Mouse (Mus musculus) embryonic facial prominence, embryonic 11.5 days (tissue): Measurements from ENCODE around the gene Tle6. TPM values are rescaled to one million over a fixed set of nuclear protein-coding genes. Genes with fewer than 3 reads are reported as not detected.
"Not testable (repeated sequence)": the region's sequence is repeated elsewhere in the genome, so short reads cannot be mapped to it uniquely, and the experiment has no call there.

Experiments
- ATAC-seq: fragments of 200-750 bp; cut with Nextera tagmentation; replicated peaks from 2 replicates; pipeline ENCODE4 v1.8.0; 2017; ENCODE audit warnings: low read depth; ENCODE audit not compliant: insufficient number of reproducible peaks, low FRiP score, low TSS enrichment
- DNase-seq: peaks from one replicate; pipeline ENCODE4 v3.0.0-alpha.2; 2015; ENCODE audit warnings: low spot score
- H3K27ac ChIP-seq: fragments of 300-500 bp; sonication (generic); replicated peaks from 2 replicates; pipeline ENCODE4 v1.5.1; 2014; ENCODE audit warnings: mild to moderate bottlenecking, low read depth, low read length, control low read depth
- H3K27me3 ChIP-seq: fragments of 300-500 bp; sonication (generic); 2 replicates; pipeline ENCODE4 v1.6.1; 2014; ENCODE audit warnings: mild to moderate bottlenecking, low read length, moderate library complexity, mixed read lengths; ENCODE audit not compliant: control insufficient read depth, insufficient read depth
- H3K36me3 ChIP-seq: fragments of 300-500 bp; sonication (generic); replicated peaks from 2 replicates; pipeline ENCODE4 v1.6.1; 2014; ENCODE audit warnings: low read depth, mild to moderate bottlenecking, low read length, moderate library complexity, mixed read lengths; ENCODE audit not compliant: control insufficient read depth, insufficient read depth
- H3K4me1 ChIP-seq: fragments of 300-500 bp; sonication (generic); 2 replicates; pipeline ENCODE4 v1.6.1; 2014; ENCODE audit warnings: low read length, mixed read lengths; ENCODE audit not compliant: control insufficient read depth, insufficient read depth
- H3K4me2 ChIP-seq: fragments of 300-500 bp; sonication (generic); 2 replicates; pipeline ENCODE4 v1.6.1; 2014; ENCODE audit warnings: low read depth, mild to moderate bottlenecking, control low read depth, low read length, moderate library complexity
- H3K4me3 ChIP-seq: fragments of 300-500 bp; sonication (generic); 2 replicates; pipeline ENCODE4 v1.5.1; 2014; ENCODE audit warnings: low read depth, low read length, control low read depth
- H3K9ac ChIP-seq: fragments of 300-500 bp; sonication (generic); replicated peaks from 2 replicates; pipeline ENCODE4 v1.6.1; 2014; ENCODE audit warnings: mild to moderate bottlenecking, control low read depth, low read length
- H3K9me3 ChIP-seq: fragments of 300-500 bp; sonication (generic); replicated peaks from 2 replicates; pipeline ENCODE4 v1.6.1; 2016; ENCODE audit warnings: mild to moderate bottlenecking, low read length, inconsistent platforms, mixed read lengths; ENCODE audit not compliant: control insufficient read depth
- WGBS: fragments of 180-500 bp; shearing (Covaris S2); extraction: QIAGEN DNeasy Blood & Tissue Kit; methylation state at CpG from one replicate; pipeline ENCODE4 v1.1.7; 2014; 5-methylcytosine and 5-hydroxymethylcytosine counted together
- polyA plus RNA-seq: library from polyadenylated mRNA; unstranded; fragments of >200 nt; fragmentation: Nextera tagmentation; extraction: Ambion mirVana; gene quantifications from 2 replicates; pipeline ENCODE4 v1.2.1, GENCODE M21; 2014

The Tle6 gene
- polyA plus RNA-seq = 7.1 and 10.7 TPM in 2 replicates

DNA sequence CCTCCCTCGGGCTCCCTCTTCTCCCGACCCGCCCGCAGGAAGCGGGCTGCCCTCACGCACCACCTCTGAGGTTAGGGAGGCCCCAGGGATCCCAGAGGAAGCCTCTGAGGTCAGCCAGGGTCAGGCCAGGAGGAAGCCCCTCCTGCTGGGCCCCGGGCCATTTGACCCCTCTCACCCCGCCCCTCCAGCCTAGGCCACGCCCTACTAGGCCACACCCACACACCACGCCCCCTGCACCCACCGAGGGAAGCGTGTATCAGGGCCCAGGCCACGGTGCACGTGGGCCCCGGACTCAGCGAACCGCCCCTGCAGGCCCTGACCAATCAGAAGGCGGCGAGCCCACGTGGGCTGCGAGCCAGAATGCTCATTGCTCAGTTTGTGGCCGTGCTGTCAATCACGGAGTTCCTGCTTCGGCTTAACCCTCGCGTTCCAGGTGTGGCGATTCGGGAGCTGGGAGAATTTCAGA lies at the start of gene Tle6:
Gene Tle6, minus strand, starts transcription at position 336 of the 466 bp plus-strand sequence.
- Histone ChIP-seq H3K27ac (peak within 1 kb of the TSS; percentile 30; the same call in 1 of the 2 replicates), H3K4me2 (peak within 1 kb of the TSS; percentile 11), H3K4me3 (no peak within 1 kb of the TSS), H3K4me1 (peaks cover 18% of the 10 kb centered on the region), H3K27me3 (no peaks in the 10 kb centered on the region; the same call in 1 of the 2 replicates), H3K36me3 (no peaks in the 10 kb centered on the region), H3K9ac (no peak within 1 kb of the TSS), H3K9me3 (no peaks in the 10 kb centered on the region)
- peak; percentile 82 for ATAC-seq
- DNase-seq = peak; percentile 99
- 0% methylated on average over 28 of the region's 28 CpGs for WGBS

DNA sequence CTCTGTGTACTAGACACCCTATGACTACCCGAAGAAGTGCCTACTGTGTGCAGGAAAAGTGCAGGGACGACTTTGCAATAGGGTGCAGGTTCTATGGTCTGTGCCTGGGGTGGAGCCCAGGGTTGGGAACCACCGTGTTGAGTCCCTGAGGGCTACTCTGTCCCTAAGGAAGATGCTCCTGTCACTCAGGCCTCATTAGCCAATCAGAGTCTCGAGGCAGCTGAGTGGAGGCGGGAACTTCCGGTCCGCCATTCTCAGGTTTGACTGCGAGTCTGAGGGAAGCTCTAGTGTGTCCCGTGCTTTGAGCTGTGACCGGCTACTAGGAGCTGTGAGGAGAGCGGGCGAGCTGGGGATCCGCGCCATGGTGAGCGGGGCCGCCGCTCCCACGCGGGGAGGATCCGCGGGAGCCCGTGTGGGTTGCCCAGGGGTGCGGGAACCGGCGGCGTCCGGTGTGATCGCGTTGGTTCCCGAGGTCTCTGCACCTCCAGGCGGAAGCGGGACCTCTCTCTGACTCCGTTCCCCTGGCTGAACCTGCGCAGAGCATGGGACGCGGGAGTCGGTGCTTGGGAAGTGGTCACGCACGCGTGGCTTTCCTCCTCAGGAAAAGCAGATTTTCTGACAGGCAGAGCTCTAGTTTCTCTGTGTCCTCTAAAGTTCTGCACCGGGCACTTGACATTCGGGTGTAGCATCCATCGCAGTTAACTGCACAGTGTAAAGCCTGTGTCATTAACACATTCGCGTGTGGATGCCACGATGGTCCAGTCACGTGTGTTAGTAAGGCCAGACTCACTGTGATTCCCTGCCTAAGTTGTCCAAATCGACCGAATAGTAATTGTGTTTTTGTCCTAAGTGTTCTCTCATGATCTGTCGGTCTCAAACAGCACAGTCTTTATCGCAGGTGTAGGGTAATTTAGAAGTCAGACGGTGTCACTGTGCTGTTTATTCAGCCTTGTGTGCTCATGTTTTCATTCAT lies 48.2 kb upstream of the Tle6 start, which contains the start of gene Gm10778:
Gene Gm10778, plus strand, starts transcription at position 257 of the 973 bp plus-strand sequence.
- not testable (repeated sequence) for H3K4me1 ChIP-seq, H3K27ac ChIP-seq, H3K36me3 ChIP-seq, H3K9me3 ChIP-seq, H3K27me3 ChIP-seq
- WGBS = 3% methylated on average over 31 of the region's 52 CpGs
- H3K4me3 ChIP-seq = peak within 1 kb of the TSS; percentile 50
- H3K9ac ChIP-seq = peak within 1 kb of the TSS; percentile 60
- peak within 1 kb of the TSS; percentile 48 for H3K4me2 ChIP-seq
- peak; percentile 94 for ATAC-seq
- DNase-seq = peak; percentile 95

DNA sequence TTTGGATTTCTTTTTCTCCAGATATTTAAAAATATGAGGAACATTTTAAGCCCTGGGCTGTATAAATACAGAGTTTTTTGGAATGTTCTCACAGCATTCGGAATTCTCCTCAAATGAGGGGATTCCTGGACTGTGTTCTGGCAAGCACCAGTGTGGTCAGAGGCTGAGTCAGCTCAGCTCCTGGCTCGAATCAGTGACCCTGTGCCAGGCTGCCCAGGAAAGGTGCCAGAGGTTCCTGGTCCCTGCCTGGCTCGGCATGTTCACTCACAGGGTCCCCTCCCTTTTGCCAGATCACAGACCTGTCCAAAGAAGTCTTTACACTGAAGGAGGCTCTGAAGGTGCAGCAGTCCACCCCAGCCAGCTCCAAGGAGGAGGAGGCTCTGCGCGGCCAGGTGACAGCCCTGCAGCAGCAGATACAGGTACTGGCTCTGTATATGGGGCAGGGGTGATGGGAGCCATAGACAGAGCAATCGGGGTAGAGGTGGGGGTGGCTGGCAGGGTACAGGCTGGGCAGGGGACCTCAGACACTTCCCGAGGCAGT lies 45.2 kb upstream of the Tle6 start:
- H3K9ac ChIP-seq = no peak overlapping the region
- DNase-seq (no peak), ATAC-seq (no peak)
- peaks cover 5% of the 10 kb centered on the region for H3K4me1 ChIP-seq
- no peaks in the 10 kb centered on the region for H3K27me3 ChIP-seq
- H3K9me3 ChIP-seq = no peaks in the 10 kb centered on the region
- no peak overlapping the region for H3K27ac ChIP-seq
- no peak overlapping the region for H3K4me3 ChIP-seq
- no peaks in the 10 kb centered on the region; the same call in 1 of the 2 replicates for H3K36me3 ChIP-seq
- H3K4me2 ChIP-seq = no peak overlapping the region
- 76% methylated on average over 7 of the region's 7 CpGs for WGBS

DNA sequence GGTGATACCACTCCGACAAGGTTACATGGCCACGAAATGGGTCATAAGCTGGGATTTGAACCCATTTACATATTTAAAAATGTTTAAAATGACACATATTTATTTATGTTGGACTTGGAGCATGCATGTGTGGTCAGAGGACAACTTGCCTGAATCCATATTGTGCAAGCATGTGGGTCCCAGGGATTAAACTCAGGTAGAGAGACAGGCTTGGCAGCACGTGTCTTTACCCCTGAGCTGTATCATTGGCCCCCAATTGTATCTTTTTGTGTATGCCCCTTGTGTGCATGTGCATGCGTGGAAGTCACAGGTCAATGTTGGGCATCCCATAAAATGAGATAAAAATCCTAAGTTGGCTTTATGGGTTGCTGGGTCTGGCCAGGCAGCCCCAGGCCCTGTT lies 44.5 kb upstream of the Tle6 start:
- Histone ChIP-seq H3K4me3 (no peak overlapping the region), H3K4me1 (peaks cover 5% of the 10 kb centered on the region), H3K9ac (no peak overlapping the region), H3K27ac (no peak overlapping the region), H3K36me3 (no peaks in the 10 kb centered on the region; the same call in 1 of the 2 replicates), H3K4me2 (no peak overlapping the region), H3K27me3 (no peaks in the 10 kb centered on the region), H3K9me3 (no peaks in the 10 kb centered on the region)
- 84% methylated on average over 4 of the region's 4 CpGs for WGBS
- ATAC-seq (no peak), DNase-seq (no peak)

DNA sequence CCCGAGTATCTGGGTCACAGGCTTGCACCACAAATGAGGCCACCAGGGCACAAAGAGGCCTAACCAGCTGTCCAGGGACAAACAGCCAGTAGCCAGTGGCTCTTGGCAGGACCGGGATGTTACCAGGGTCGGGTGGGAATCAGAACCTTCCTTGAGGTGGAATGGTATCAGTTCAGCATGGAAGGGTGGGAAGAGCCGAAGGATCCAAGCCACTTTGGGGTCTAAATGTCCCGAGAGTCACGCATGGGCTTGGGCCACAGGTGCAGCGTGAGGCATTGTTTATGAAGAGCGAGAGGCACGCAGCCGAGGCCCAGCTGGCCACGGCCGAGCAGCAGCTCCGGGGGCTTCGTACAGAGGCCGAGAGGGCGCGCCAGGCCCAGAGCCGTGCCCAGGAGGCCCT lies 43.8 kb upstream of the Tle6 start:
- peaks cover 5% of the 10 kb centered on the region for H3K4me1 ChIP-seq
- H3K9me3 ChIP-seq = no peaks in the 10 kb centered on the region
- no peak for ATAC-seq
- 91% methylated on average over 18 of the region's 18 CpGs for WGBS
- no peak overlapping the region for H3K27ac ChIP-seq
- no peak for DNase-seq
- no peak overlapping the region for H3K9ac ChIP-seq
- H3K4me2 ChIP-seq = no peak overlapping the region
- H3K36me3 ChIP-seq = no peaks in the 10 kb centered on the region; the same call in 1 of the 2 replicates
- no peaks in the 10 kb centered on the region for H3K27me3 ChIP-seq
- no peak overlapping the region for H3K4me3 ChIP-seq

DNA sequence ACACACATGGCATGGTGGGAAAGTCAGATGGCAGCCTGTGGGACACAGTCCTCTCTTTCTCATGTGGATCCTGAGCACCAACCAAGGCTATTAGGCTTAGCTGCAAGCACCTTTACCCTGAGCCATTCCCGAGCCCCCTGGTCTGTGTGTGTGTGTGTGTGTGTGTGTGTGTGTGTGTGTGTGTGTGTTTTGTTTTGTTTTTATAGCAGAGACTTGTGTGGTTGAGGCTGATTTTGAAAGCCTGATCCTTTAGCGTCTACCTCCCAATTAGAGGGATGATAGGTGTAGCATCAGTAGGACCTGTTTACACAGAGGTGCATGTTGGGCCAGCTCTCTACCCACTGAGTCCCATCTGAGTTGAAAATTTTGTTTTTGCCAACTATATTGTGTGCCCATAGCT lies 43.3 kb upstream of the Tle6 start:
- peak overlapping the region; percentile 75 for H3K4me3 ChIP-seq
- no peak for DNase-seq
- H3K9me3 ChIP-seq = no peaks in the 10 kb centered on the region
- peak overlapping the region; percentile 94 for H3K9ac ChIP-seq
- no peaks in the 10 kb centered on the region; the same call in 1 of the 2 replicates for H3K36me3 ChIP-seq
- no peaks in the 10 kb centered on the region for H3K27me3 ChIP-seq
- ATAC-seq = peak; percentile 25; the same call in 1 of the 2 replicates
- peak overlapping the region; percentile 92 for H3K4me2 ChIP-seq
- H3K4me1 ChIP-seq = peaks cover 5% of the 10 kb centered on the region
- H3K27ac ChIP-seq = peak overlapping the region; percentile 93; the same call in 1 of the 2 replicates
- 51% methylated on average over 2 of the region's 2 CpGs for WGBS

DNA sequence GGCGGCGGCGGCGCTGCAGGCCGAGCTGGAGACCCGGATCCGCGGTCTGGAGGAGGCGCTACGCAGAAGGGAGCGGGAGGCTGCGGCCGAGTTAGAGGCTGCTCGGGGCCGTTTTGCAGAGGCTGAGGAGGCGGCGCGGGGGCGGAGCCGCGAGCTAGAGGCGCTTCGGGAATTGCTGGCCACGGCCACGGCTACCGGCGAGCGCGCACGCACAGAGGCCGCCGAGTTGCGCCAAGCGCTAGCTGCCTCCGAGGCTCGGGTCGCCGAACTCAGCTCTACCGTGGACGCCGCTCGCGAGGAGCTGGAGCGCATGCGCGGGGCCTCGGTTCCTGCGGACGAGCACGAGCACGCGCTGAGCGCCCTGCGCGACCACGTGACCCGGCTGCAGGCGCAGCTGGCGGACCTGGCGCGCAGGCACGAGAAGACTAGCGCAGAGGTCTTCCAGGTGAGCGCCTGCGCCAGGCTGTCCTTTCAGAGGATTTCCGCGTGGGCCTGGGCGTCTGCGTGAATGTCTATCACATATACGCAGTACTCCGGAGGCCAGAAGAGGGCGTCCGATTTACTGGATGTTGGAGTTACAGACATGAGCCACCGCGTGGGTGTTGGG lies 42.7 kb upstream of the Tle6 start:
- DNase-seq = peak; percentile 95
- WGBS = under 1% methylated on average over 72 of the region's 75 CpGs
- Histone ChIP-seq H3K4me3 (peak overlapping the region; percentile 75), H3K4me2 (peak overlapping the region; percentile 92), H3K9ac (peak overlapping the region; percentile 94), H3K4me1 (peaks cover 5% of the 10 kb centered on the region), H3K36me3 (no peaks in the 10 kb centered on the region; the same call in 1 of the 2 replicates), H3K27me3 (no peaks in the 10 kb centered on the region), H3K27ac (peak overlapping the region; percentile 93), H3K9me3 (no peaks in the 10 kb centered on the region)
- peak; percentile 83 for ATAC-seq
